Mouse (Mus musculus): Measurements from ENCODE around the gene Ankrd10.
"Not testable (repeated sequence)": the region's sequence is repeated elsewhere in the genome, so short reads cannot be mapped to it uniquely, and the experiment has no call there.

Gene Ankrd10

DNA sequence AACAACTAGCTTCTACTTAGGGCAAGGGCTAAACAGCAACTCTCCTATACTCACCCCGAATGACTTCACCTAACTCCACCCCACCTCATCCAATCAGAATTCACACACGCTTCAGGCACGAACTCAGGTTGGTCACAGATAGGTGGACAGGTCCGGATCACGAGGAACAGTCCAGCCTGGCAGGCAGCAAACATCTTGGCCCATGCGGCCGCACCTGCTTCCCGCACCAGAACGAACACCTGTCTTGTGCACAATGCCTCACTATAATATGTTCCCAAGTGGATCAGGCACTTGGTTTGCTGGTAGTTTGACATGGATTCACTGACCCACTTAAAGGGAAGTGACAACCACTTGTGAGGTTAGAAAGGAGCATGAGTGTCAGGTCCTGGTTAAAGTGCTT lies 26.7 kb downstream of the Ankrd10 start:
- no peak for DNase-seq (ENCODE audit: low spot score)

DNA sequence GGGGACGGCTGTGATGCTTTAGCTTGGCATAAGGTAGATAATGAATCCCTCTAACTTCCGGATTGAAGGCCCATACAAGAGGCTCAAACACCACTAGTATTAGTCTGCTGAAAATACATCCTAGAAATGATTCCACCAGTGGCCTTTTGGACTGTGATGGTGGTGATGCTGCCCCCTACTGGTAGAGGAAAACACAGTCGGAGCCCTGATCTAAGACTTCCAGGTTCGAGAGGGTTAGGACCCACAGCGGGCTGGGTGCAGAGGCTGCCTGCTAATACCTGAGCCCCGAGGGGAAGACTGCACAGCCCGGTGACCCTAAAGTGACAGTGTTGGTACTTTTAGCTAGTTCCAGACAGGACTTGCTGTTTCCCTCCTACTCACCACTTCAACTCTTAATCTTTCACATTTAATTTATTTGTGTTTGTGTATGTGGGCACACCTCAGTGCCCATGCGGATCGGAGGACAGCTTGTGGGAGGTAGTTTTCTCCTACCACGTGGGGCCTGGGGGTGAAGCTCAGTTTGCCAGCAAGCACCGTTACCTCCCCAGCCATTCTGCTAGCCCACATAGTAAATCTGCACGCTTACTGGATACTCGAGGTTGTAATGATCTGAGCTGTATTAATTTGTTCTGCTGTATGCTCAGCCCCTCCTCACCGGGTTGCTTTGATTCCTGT lies 33.4 kb downstream of the Ankrd10 start:
- peak; percentile 53 for DNase-seq (ENCODE audit: low spot score)

DNA sequence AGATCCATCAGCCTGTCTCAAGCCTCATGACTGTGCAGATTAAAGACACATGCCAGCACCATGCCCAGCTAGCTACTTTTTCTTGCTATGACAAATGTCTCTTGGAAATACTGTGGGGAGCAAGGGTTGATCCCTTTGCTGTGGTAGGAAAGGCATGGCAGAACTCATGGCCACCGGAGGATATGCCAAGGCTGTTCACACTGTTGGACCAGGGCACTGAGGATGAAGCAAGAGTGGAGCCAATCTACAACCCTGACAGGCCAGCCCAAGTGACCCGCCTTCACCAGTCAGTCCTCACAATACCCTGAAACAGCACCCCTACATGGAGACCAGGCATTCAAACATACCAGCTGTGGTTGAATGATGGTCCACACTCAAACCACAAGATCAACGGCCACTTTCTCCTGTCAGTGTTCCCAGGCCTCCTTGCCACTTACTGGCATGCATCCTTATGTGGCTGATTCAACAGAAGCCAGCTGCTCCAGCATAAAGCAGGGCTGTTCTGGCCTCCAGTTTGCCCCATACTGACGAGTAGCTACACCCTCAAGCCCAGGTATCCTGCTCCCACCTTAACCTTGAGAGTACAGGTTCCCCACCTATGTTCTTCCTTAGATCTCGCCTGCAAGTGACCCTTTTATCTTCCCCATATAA lies 35.1 kb downstream of the Ankrd10 start:
- DNase-seq (ENCODE audit: low spot score), result no peak

DNA sequence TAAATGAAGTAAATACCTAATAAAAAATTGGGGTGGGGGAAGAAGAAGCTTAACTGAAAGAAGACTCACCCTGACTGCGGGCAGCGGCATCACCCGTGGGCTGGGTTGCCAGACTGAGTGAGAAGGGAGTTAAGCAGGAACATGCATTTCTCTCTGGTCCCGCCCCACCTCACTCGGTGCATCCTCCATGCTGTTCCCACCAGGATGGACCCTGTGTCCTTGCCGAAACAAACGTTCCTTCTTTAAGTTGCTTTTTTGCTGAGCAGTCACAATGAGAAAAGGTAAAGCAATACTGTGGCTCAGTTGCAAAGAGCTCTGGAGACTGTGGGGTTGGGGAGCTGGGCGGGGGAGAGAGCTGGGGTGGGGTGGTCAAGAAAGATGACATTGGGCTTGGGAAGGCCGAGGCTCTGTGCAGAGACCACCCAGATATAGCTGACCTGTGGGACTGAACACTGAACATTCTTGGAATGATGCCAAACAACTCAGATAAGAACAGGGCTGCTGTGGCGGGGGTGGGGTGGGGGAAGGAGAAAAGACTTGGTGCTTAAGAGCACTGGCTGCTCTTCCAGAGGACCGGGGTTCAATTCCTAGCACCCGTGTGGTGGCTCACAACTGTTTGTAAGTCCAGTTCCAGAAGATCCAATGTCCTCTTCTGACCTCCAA lies 42.2 kb downstream of the Ankrd10 start:
- no peak for DNase-seq (ENCODE audit: low spot score)

DNA sequence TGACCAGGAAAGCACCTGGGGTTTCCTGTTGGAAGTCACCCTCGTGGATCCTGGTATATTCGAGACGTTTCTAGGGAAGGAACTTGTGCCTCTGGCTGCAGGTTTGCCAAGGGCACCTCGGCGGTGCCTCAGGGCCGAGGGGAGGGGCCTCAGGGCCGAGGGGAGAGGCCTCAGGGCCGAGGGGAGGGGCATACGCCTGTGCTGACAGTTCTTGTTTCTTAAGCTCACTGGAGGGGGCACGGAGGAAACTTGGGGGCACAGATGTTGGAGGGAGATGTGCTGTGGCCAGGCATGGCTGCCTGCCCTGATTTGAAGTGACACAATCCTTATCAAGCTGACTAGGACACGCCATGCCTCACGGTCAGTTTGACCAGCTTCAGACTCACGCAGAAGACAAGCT lies 43.3 kb downstream of the Ankrd10 start:
- no peak for DNase-seq (ENCODE audit: low spot score)

DNA sequence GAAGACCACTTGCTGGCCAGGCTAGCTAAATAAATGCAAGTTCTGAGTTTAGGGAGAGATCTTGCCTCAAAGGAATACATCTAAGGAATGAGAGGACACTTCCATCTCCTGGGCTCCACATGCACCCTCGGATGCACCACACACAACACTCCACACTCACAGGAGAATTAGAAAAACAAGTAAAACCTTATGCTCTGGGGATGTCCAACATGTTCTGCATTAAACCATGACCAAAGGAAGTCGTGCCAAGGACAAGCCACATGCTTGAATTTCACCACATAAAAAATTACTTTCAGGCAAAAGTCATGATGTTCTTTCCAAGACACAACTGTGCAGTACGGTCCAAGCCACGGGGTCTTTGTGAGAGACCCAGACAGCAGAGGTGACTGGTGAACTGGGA lies 43.7 kb downstream of the Ankrd10 start:
- no peak for DNase-seq (ENCODE audit: low spot score)

DNA sequence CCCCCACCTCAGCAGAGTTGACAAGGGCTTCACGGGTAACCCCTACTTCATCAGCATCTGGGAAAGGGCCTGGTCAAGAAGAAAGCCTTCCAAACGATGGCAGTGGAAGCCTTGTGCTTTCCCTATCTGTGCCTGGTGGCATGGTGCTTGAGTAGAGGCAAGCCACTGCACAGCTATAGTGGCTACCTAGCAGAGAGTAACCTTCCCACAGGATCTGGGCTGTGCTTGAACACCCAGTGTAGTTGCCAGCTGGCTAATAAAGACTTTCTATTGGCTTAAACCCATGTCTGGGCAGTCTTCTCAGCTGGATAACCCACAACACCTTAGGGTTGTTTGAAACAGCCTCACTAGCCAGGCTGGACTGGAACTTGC lies 49.2 kb downstream of the Ankrd10 start:
- DNase-seq (ENCODE audit: low spot score), result no peak

DNA sequence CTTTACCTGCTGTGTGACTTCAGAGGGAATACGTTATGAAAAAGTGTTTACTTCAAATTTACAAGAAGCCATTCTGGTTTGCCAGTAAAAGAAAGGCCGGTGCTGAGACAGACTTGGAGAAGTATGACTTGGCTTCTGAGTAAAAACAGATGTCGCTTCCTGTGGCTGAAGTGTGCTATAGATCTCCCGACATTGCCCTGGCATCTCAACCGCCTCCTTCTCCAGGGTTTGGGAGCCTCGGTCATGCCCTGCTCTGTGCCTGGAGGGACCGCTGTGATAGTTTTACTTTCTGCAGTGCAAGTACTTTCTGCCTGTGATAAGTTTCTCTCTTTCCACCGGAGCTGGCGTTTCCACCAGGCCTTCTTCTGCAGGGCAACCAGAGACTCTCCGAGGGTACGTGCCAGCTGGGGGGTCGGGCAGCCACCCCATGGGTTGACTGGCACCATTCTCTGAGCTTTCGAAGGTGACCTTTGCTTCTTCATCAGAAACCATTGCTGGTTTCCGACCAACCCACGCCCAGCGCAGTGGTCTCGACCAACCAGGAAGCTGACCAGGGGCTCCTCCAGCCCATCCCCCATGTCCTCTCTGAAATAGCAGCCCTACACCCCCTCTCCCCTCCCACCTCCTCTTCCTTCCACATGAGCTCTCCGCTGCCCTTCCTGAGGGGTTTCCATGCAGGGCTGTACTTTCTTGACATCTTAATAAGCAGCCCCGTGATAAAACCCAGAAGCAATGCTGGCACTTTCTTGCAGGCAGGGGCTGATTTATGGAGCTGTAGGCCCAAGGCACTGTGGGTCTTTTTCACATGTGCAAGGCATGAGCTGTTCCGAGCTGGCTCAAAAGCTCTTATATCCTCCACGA lies 49.8 kb downstream of the Ankrd10 start:
- no peak for DNase-seq (ENCODE audit: low spot score)

DNA sequence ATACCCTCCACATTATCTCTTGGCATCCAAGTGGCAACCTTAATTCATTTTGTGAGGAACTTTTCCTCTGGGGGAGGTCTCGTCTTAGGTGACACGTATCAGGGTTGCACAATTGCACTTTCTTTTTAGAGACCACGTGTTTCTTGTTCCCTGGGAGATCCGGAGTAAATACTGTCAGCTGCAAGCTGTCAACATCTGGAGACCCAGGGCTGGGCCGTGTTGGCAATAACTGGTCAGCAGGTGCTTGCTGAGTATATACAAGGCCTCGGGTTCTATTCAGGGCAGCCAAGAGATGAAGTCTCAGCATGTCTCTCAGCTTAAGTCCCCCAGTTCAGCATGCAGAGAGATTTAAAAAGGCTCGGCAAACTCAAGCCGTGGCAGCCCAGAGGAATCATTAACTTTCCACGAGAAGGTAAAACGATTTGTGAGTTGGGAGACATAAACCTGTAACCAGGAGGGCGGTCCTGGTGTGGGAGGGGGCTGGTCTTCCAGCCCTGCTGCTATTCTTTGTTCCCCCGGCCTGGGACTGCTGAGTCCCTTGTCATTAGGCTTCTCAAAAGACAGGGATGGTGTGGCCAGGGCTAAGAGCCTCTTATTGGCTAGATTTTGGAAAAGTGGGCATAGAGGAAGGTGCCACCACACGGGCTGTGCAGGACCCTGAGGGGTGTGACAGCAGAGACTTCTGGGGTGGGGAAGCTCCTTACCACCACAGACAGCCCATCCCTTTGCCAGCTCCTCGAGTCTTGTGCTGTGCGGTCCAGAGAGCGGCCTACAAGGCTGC lies 59.8 kb downstream of the Ankrd10 start:
- DNase-seq (ENCODE audit: low spot score), result no peak

DNA sequence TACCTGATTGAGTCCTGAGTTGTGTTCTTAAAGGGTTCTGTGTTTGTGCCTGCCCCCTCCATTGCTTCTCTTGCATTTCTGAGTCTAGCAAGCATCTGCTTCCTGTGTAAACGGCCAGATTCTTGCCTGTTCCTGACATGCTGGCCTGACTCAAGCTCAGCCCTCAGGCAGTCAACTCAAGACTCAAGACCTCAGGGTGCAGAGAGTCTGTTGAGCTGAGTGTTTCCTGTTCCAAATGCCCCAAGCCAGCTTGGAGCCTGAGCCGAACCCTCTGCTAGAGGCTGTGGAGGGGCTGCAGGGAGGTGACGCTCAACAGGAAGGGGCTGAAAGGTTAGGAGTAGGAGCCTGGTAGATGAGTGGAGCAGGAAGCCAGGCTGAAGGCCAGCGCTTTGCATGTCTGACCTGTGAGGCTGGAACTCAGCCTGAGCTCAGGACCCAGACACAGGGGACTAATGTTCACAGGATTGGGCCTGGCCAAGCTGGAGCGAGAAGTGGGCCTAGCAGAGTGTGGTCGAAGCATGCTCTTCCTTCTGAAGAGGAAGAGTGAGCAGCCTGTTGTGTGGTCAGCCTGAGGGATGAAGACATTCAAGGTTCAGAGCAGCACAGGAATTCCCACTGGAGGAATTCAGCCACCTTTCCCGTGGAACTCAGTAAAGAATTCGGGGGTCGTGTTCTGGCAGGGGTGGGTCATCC lies 60.5 kb downstream of the Ankrd10 start:
- DNase-seq (ENCODE audit: low spot score), result no peak

DNA sequence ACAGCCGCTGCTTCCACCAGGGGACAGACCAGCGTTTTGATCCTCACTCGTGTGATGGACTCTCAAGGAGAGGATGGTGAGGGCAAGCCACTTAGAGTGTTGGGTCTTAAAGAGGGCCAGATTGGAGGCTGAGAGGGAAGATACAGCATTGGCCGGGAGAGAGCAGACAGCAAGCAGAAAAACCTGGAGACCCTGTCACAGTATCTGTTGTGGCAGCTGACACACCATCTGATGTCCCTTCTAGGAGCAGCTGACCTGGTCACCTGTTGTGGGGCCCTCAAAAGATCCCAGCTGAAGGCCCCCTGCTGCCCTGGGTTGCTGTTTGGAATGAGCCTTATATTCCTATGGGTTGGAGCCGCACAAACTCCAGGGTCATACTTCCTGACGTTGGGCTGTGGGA lies 63.1 kb downstream of the Ankrd10 start:
- DNase-seq (ENCODE audit: low spot score), result no peak

DNA sequence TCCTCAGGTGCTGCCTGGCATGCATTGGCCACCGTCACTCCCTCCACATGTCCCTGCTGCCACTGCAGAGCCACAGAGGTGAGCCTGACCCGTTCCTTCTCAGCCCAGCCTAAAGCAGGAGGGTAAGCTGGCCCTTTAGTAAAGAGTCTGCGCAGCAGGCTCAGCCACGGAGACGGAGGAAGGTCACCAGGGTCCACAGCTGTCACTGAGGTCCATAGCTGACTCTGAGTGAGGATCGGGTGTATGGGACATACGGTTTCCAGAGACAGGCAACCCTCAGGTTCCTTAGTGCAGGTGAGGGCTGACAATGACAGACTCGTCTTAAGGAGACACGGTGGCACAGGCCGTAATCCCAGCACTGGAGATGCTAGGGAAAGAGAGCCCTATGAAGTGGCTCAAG lies 63.6 kb downstream of the Ankrd10 start:
- DNase-seq (ENCODE audit: low spot score), result no peak

DNA sequence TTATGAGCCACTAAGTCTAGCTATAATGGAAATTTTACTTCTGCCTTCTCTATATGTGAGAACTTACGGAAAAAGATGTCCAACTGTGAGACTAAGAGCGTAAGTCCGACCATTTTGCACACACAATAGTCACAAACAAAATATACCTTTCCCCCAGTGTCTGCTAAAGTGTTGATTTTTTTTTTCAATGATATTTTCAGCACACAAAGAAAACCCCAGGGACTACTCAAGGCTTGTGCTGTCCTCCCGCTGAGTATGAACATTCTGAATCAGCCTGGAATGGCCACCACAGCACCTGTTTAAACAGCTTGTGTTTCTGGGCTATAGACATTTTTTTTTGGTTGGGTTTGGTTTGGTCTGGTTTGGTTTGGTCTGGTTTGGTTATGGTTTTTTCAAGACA lies 64.8 kb downstream of the Ankrd10 start:
- DNase-seq (ENCODE audit: low spot score), result no peak

DNA sequence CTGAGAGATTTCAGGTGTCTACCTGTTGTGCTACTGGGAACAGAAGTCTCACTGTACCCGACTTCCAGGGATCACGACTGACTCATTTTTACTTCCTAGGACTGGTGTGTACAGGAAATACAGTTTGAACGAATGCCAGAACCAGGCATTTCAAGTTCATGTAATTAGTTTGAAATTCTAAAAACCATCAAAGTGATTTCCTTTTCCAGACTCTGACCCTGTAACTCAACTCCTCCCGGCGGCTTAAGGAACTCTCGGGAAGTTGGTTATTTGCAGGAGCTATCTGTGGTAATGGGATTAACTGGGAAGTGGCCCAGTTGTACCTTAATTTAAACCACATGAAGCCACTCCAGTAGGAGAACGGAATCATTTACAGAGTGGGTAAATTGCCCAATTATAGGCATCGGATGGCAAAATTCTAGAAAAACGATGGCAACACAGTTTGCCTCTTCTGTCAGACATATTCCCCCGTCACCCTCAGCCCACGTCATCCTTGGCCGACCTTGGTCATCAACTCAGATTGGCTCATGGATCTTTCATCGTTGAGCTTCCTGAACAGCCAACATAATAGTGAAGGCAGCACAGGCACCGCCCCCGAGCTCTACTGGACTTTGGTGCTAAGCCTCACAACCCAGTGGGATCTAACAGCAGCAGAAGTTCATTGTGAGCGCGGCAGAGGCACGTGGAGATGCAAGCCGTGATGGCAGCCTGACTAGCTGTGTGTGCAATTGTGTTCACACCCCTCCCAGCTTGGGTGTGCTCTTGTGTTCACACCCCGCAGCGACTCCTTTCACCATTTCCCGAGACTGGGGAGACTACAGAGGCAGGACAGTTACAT lies 66.1 kb downstream of the Ankrd10 start:
- no peak for DNase-seq (ENCODE audit: low spot score)

DNA sequence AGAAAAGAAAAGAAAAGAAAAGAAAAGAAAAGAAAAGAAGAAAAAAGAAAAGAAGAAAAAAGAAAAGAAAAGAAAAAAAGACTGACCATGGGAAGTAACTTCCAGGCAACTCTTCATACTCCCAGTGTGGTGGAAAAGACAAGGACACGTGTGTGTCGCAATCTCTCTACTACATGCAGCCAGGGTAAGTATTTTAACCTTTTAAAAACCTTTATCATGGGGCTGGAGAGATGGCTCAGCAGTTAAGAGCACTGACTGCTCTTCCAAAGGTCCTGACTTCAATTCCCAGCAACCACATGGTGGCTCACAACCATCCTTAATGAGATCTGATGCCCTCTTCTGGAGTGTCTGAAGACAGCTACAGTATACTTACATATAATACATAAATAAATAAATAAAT lies 67.4 kb downstream of the Ankrd10 start:
- not testable (repeated sequence) for DNase-seq (ENCODE audit: low spot score)

DNA sequence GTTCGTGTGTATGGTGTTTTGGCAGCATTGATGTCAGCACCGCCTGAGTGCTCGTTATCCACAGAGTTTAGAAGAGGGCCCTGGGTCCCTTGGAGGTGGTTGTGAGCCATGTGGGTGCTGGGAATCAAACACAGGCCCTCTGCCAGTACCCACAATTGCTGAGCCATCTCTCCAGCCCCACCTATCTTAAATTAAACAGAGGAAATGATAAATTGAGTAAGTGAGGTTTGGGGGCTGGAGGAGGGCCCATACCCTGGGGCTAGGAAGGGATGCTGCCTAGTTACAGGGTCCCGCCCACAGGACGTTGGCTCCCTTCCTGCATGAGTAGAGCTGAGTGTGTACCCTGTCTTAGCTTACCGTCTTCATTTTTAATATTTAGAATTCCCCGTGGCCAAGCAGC lies 70.8 kb downstream of the Ankrd10 start:
- DNase-seq (ENCODE audit: low spot score), result no peak

DNA sequence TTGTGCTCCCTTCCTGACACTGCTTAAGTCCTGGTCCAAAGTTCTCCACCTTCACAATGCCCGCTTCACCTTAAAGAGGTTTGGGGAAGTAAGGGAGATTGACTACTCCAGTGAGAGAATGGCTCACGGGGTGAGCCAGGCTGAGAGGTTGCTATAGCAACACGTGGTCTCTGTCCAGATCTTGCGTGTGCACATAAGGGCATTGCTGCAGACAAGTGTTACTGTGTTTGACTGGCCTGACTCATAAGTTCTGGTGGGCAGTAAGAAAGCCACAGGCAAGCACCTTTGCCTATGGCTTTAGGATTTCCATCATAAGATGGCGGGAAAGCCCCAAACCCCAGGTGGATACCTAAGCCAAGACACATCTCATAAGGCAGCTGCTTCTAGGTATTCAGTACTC lies 71.3 kb downstream of the Ankrd10 start:
- DNase-seq (ENCODE audit: low spot score), result no peak

Measured in testis, postnatal 14 days (tissue).